Mouse (Mus musculus): ENCODE measurements around the gene Dnm3. TPM values are rescaled to one million over a fixed set of nuclear protein-coding genes. Genes with fewer than 3 reads are reported as not detected.

The Dnm3 gene
- polyA plus RNA-seq, 1 experiment from 2014 or later, result 7.5 TPM

- no peak overlapping the region for H3K27ac ChIP-seq
- H3K4me1 ChIP-seq (replicated peaks), result peaks cover 22% of the 10 kb centered on the region
- no peak overlapping the region for H3K4me3 ChIP-seq
- no peaks in the 10 kb centered on the region for H3K9me3 ChIP-seq
- DNase-seq (ENCODE audit: low spot score), result no peak
- no peaks in the 10 kb centered on the region for H3K36me3 ChIP-seq
- no peaks in the 10 kb centered on the region for H3K27me3 ChIP-seq (ENCODE audit: insufficient read depth, poor library complexity, severe bottlenecking)
- WGBS, result 83% methylated on average over 7 of the region's 7 CpGs
Measured at GRCm38 (mm10) chr1:162180451-162180850, 297.4 kb downstream of the Dnm3 start.

- 90% methylated on average over 4 of the region's 4 CpGs for WGBS
- no peak overlapping the region for H3K27ac ChIP-seq
- H3K27me3 ChIP-seq (ENCODE audit: insufficient read depth, poor library complexity, severe bottlenecking), result no peaks in the 10 kb centered on the region
- H3K36me3 ChIP-seq, result no peaks in the 10 kb centered on the region
- no peak for DNase-seq (ENCODE audit: low spot score)
- peaks cover 19% of the 10 kb centered on the region for H3K4me1 ChIP-seq (replicated peaks)
- no peaks in the 10 kb centered on the region for H3K9me3 ChIP-seq
- H3K4me3 ChIP-seq, result no peak overlapping the region
Measured at GRCm38 (mm10) chr1:162179401-162179800, 298.4 kb downstream of the Dnm3 start.

DNA sequence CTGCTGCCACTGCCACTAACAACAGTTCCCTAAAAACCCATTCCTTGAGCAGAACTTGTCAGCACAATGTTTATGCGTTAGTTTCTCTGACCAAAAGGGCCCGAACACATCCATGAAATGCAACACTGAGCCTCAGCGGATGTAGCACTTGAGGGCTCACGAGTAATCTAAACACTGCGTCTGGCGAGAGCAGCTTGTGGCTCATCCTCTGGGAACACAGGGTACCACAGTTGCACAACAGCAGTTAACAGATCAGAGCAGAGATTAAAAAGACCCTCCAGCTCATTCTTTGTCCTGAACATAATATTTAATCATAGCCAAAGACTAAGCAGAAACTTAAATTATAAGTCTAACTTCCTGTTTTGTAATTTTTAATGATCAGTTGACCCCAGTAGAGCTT, 305.0 kb downstream of the Dnm3 start:
- no peak for DNase-seq (ENCODE audit: low spot score)
- Histone ChIP-seq H3K36me3 (no peaks in the 10 kb centered on the region), H3K4me3 (no peak overlapping the region), H3K4me1 (replicated peaks) (0 out of 2 replicates have a peak, but pooled peaks cover 4% of the 10 kb centered on the region), H3K27me3 (ENCODE audit: insufficient read depth, poor library complexity, severe bottlenecking) (no peaks in the 10 kb centered on the region), H3K9me3 (no peaks in the 10 kb centered on the region), H3K27ac (no peak overlapping the region)
- WGBS, result 66% methylated on average over 6 of the region's 6 CpGs

DNA sequence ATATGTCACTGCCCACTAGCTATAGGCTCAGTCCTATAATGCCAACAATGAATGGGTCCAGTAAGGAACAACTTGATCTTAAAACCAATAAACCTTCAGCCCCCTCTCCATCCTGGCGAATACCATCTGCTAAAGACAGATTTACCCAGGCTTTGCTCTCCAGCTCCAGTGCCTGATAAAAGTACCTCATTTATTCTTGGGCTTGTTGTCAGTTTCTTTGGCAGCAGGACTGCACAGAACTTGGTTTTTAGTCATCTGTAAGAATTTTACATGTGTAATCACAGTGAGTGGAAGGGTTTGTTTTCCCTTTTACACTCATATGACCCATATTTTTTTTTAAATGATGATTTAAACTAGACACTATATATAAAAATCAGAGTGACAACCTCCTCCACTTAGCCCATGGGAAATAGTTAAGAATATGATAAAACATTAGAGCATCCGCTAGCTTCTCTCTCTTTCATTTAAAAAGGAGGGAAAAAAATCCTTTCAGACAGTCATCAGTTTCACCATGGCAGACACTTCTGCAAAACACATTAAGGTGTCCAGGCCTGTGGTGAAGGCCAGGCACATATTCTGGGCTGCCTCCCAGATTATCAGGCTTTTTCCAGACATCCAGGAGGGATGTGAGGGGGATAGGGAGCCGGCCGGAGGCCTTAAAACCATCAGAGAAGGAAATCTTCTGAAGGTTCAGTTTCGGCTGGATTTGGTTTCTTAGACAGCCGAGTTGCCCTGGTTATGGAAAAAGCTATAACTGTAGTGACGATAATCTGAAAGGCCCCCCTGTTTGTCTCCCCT, 313.9 kb downstream of the Dnm3 start:
- H3K27me3 ChIP-seq (ENCODE audit: insufficient read depth, poor library complexity, severe bottlenecking), result no peaks in the 10 kb centered on the region
- H3K4me3 ChIP-seq, result no peak overlapping the region
- no peaks in the 10 kb centered on the region for H3K9me3 ChIP-seq
- no peaks in the 10 kb centered on the region for H3K36me3 ChIP-seq
- WGBS, result 90% methylated on average over 7 of the region's 7 CpGs
- peak overlapping the region; percentile 35; the same call in 1 of the 2 replicates for H3K27ac ChIP-seq
- DNase-seq (ENCODE audit: low spot score), result no peak
- H3K4me1 ChIP-seq (replicated peaks), result peaks cover 6% of the 10 kb centered on the region; the same call in 1 of the 2 replicates

DNA sequence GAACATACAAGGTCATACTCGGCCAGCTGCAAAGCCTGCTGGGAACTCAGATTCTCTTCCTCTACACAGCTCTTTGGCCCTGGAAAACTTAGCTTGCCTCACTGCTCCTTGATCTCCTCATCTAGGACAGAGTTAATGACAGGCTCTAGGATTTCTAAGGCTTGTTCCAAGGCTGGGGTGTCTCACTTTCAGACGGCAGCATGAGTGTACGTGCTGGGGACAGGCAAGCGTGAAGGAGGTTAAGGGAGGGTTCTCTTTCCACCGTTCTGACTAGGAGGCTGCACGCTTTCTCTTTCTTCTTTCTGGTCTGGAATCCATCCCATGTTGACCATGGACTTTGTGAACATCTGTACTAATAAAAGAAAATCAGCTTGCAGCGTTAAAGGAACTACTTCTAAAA, 315.2 kb downstream of the Dnm3 start:
- WGBS, result 86% methylated on average over 7 of the region's 7 CpGs
- peaks cover 6% of the 10 kb centered on the region; the same call in 1 of the 2 replicates for H3K4me1 ChIP-seq (replicated peaks)
- DNase-seq (ENCODE audit: low spot score), result no peak

GRCm38 (mm10) chr1:162162249-162162648, 315.6 kb downstream of the Dnm3 start:
- Histone ChIP-seq H3K9me3 (no peaks in the 10 kb centered on the region), H3K27me3 (ENCODE audit: insufficient read depth, poor library complexity, severe bottlenecking) (no peaks in the 10 kb centered on the region), H3K36me3 (no peaks in the 10 kb centered on the region), H3K27ac (peak overlapping the region; percentile 45; the same call in 1 of the 2 replicates), H3K4me1 (replicated peaks) (peaks cover 6% of the 10 kb centered on the region; the same call in 1 of the 2 replicates), H3K4me3 (no peak overlapping the region)
- WGBS, result 53% methylated on average over 5 of the region's 5 CpGs
- no peak for DNase-seq (ENCODE audit: low spot score)

More for the DNA sequence above, 315.2 kb downstream of the Dnm3 start:
- no peaks in the 10 kb centered on the region for H3K9me3 ChIP-seq
- H3K27me3 ChIP-seq (ENCODE audit: insufficient read depth, poor library complexity, severe bottlenecking), result no peaks in the 10 kb centered on the region
- H3K4me3 ChIP-seq, result no peak overlapping the region
- no peaks in the 10 kb centered on the region for H3K36me3 ChIP-seq
- H3K27ac ChIP-seq, result peak overlapping the region; percentile 45; the same call in 1 of the 2 replicates

DNA sequence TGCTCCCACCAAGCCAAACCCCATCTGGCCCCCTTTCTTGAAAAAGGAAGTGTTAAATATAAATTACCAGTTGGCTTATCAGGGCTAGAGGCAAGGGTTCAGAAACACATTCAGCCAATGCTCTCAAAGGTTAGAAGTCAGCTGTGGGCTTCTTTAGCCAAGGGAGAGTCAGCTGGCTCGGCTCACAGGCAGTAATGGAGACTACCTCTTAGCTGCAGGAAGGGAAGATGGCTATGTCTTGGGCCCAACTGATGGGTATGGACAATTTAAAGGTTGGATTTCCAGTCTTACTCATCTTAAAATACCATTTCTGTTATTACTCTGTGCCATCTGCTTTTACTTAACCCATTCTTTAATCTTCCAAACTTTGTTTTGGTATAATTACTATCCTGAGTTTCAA, 317.1 kb downstream of the Dnm3 start:
- Histone ChIP-seq H3K4me3 (no peak overlapping the region), H3K4me1 (replicated peaks) (peaks cover 6% of the 10 kb centered on the region; the same call in 1 of the 2 replicates), H3K36me3 (no peaks in the 10 kb centered on the region), H3K9me3 (no peaks in the 10 kb centered on the region), H3K27me3 (ENCODE audit: insufficient read depth, poor library complexity, severe bottlenecking) (no peaks in the 10 kb centered on the region), H3K27ac (no peak overlapping the region)
- no peak for DNase-seq (ENCODE audit: low spot score)
- WGBS, result 73% methylated on average over 1 of the region's 1 CpGs

- 83% methylated on average over 2 of the region's 2 CpGs for WGBS
- H3K9me3 ChIP-seq, result no peaks in the 10 kb centered on the region
- no peaks in the 10 kb centered on the region for H3K27me3 ChIP-seq (ENCODE audit: insufficient read depth, poor library complexity, severe bottlenecking)
- H3K36me3 ChIP-seq, result no peaks in the 10 kb centered on the region
- peaks cover 6% of the 10 kb centered on the region; the same call in 1 of the 2 replicates for H3K4me1 ChIP-seq (replicated peaks)
- DNase-seq (ENCODE audit: low spot score), result no peak
- H3K4me3 ChIP-seq, result no peak overlapping the region
- H3K27ac ChIP-seq, result no peak overlapping the region
Measured at GRCm38 (mm10) chr1:162158486-162158885, 319.3 kb downstream of the Dnm3 start.

DNA sequence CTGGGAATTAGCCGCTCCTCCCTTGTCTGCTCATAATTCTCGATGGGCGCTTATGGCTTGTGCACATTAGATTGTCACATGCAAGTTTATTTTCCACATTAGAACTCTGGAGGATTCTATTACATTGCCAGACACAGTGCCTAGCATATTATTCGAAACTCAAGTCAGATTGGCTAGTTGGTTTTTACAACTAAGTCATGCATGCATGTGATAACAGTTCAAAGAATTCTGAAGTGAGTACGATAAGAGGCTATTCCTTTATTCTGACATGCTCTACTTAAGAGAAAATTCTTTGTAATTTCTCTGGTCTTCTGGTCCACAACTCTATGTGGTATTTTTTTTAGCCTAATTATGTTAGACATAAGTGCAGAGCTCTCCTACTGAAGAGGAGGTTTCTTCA, 320.2 kb downstream of the Dnm3 start:
- H3K27ac ChIP-seq, result no peak overlapping the region
- peaks cover 6% of the 10 kb centered on the region; the same call in 1 of the 2 replicates for H3K4me1 ChIP-seq (replicated peaks)
- H3K36me3 ChIP-seq, result no peaks in the 10 kb centered on the region
- no peak for DNase-seq (ENCODE audit: low spot score)
- no peaks in the 10 kb centered on the region for H3K27me3 ChIP-seq (ENCODE audit: insufficient read depth, poor library complexity, severe bottlenecking)
- 91% methylated on average over 5 of the region's 5 CpGs for WGBS
- H3K4me3 ChIP-seq, result no peak overlapping the region
- no peaks in the 10 kb centered on the region for H3K9me3 ChIP-seq

GRCm38 (mm10) chr1:162156873-162157272, 321.0 kb downstream of the Dnm3 start:
- 85% methylated on average over 5 of the region's 5 CpGs for WGBS

DNA sequence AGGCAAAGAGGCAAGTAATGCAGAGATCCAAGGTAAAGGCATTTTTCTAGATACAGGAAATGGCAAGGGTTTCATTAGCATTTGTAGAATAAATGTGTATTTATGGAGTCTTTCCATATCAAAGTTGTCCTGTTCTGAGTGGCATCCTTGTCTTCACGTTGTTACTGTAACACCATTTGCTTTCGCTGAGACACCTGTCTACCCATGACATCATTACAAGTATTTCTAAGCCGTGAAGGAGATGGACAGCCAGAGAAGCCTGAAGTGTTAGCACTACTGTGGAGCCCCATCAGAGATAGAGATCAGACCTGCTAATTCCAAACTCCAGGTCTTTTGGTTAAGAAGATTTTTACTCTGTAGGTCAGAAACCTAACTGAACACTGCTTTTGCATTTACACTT, 322.3 kb downstream of the Dnm3 start:
- Histone ChIP-seq H3K9me3 (no peaks in the 10 kb centered on the region), H3K27me3 (ENCODE audit: insufficient read depth, poor library complexity, severe bottlenecking) (no peaks in the 10 kb centered on the region), H3K36me3 (no peaks in the 10 kb centered on the region), H3K27ac (no peak overlapping the region), H3K4me3 (no peak overlapping the region), H3K4me1 (replicated peaks) (no peaks in the 10 kb centered on the region)
- 90% methylated on average over 3 of the region's 3 CpGs for WGBS
- no peak for DNase-seq (ENCODE audit: low spot score)

More at GRCm38 (mm10) chr1:162156873-162157272, 321.0 kb downstream of the Dnm3 start:
- Histone ChIP-seq H3K36me3 (no peaks in the 10 kb centered on the region), H3K27ac (no peak overlapping the region), H3K4me3 (no peak overlapping the region), H3K4me1 (replicated peaks) (no peaks in the 10 kb centered on the region), H3K27me3 (ENCODE audit: insufficient read depth, poor library complexity, severe bottlenecking) (no peaks in the 10 kb centered on the region), H3K9me3 (no peaks in the 10 kb centered on the region)
- DNase-seq (ENCODE audit: low spot score), result no peak

DNA sequence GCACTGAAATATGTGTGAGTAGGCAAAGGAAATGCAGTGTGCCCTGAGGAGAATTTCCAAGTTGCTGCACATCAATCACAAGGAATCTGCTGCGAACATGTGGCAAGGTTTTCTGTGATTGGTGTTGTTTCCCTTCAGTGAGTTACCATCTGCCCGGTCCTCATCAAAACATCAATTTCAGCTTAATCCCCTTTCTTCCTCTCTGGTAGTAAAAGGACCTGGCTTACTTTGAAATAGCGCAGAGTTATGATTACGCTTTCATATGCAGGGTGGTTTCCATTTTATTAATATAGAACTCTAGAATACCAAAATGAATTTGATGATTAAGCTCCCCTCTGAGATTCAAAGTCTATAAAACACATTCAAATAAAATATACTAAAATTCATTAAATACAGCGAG, 324.7 kb downstream of the Dnm3 start:
- DNase-seq (ENCODE audit: low spot score), result no peak
- WGBS, result 92% methylated on average over 5 of the region's 5 CpGs

DNA sequence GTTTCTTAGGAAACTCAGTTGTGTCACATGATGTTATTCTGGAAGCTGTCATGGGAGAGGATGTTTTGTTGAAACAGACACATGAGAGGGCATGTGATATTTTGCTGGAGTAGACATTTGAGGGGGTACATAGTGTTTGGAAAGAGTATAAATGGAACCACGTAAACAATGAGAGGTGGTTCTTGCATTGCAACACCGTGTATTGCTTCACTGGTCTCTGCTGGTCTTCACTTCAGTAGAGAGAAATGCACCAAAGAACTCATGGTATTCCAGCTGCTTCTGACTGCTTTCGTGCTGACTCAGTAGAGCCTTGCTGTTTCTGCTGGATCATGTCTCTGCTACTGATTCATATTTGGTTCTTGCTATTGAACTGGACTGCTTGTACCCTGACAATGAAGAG, 328.1 kb downstream of the Dnm3 start:
- H3K27ac ChIP-seq, result no peak overlapping the region
- no peak for DNase-seq (ENCODE audit: low spot score)
- H3K27me3 ChIP-seq (ENCODE audit: insufficient read depth, poor library complexity, severe bottlenecking), result no peaks in the 10 kb centered on the region
- no peaks in the 10 kb centered on the region for H3K9me3 ChIP-seq
- 0 out of 2 replicates have a peak, but pooled peaks cover under 1% of the 10 kb centered on the region for H3K4me1 ChIP-seq (replicated peaks)
- H3K4me3 ChIP-seq, result no peak overlapping the region
- no peaks in the 10 kb centered on the region for H3K36me3 ChIP-seq
- 91% methylated on average over 3 of the region's 3 CpGs for WGBS

More for the DNA sequence above, 324.7 kb downstream of the Dnm3 start:
- no peaks in the 10 kb centered on the region for H3K9me3 ChIP-seq
- no peaks in the 10 kb centered on the region for H3K4me1 ChIP-seq (replicated peaks)
- H3K4me3 ChIP-seq, result no peak overlapping the region
- H3K27me3 ChIP-seq (ENCODE audit: insufficient read depth, poor library complexity, severe bottlenecking), result no peaks in the 10 kb centered on the region
- no peak overlapping the region for H3K27ac ChIP-seq
- no peaks in the 10 kb centered on the region for H3K36me3 ChIP-seq

Measured in hindbrain, embryonic 10.5 days (tissue).